15 mouse cellular contexts compared by ENCODE assay signal in the genomic region with DNA sequence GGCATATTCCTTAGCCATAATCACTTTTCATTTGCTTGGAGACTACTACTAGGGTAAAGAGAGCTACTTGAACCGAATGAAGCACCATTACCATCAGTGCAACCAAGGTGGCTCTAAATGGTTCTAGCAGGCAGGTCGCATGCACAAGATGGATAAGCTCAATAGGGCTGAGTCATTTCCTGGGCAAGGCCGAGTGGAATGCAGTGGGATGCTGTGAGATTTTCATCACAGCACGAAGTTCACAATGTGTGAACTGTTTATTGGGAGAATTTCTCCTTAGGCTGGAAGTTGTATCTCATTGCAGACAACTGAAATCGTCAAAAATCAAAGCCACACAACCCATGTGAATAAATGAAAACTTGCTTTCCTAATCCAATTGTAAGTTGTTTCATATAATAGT.
"Had no signal": no experiment of that assay in that cellular context is flagged by ENCODE, and none has a peak within 500 bp of the region (broad histone marks: within the 10 kb centered on the region; RNA-seq: fewer than 3 reads in every experiment).

No protein-coding gene starts in this region.

- DNase-seq: gastrocnemius, adult 2 months; gastrocnemius, postnatal 10 days; gastrocnemius, postnatal 25 days; heart, adult 18-20 months; heart, postnatal 14 days; heart, postnatal 36 days; kidney, adult 11 months; kidney, adult 2 months; kidney, adult 9 months; kidney, postnatal 14 days; kidney, postnatal 36 days; layer of hippocampus, adult 9-11 months; layer of hippocampus, postnatal 36 days; liver; liver, embryonic 13.5 days had no signal
